Mouse (Mus musculus) layer of hippocampus, postnatal 25 days (tissue): Measurements from ENCODE around the gene Dkk1. TPM values are rescaled to one million over a fixed set of nuclear protein-coding genes. Genes with fewer than 3 reads are reported as not detected.
"Not testable (repeated sequence)": the region's sequence is repeated elsewhere in the genome, so short reads cannot be mapped to it uniquely, and the experiment has no call there.

ENCODE experiments used
- DNase-seq, 2 experiments: peaks; one replicate each; pipeline ENCODE4 v3.0.0; 2022; ENCODE audit warnings: mixed read lengths in 2 of 2, low spot score in 1 of 2; ENCODE audit errors: extremely low spot score in 1 of 2
- total RNA-seq, 2 experiments: library from RNA; stranded (reverse); gene quantifications; 2 replicates each; pipeline ENCODE4 v1.2.3; 2021

Gene Dkk1
- not detected for total RNA-seq

- DNase-seq = no peak
Observed at GRCm38 (mm10) chr19:30549044-30549853, at the start of gene Dkk1. Dkk1 (minus strand) TSS chr19:30549665.

GRCm38 (mm10) chr19:30586366-30586765, 36.9 kb upstream of the Dkk1 start:
- DNase-seq = no peak

- DNase-seq = no peak
Observed at GRCm38 (mm10) chr19:30564516-30564915, 15.1 kb upstream of the Dkk1 start.

- no peak for DNase-seq
Observed at GRCm38 (mm10) chr19:30563876-30564275, 14.4 kb upstream of the Dkk1 start.

- DNase-seq = no peak
Observed at GRCm38 (mm10) chr19:30558024-30558423, 8.6 kb upstream of the Dkk1 start.

- peak; percentile 71 to 94 for DNase-seq
Observed at GRCm38 (mm10) chr19:30554467-30554881, 5.0 kb upstream of the Dkk1 start.

GRCm38 (mm10) chr19:30553740-30554139, 4.3 kb upstream of the Dkk1 start:
- DNase-seq = no peak

- no peak for DNase-seq
Observed at GRCm38 (mm10) chr19:30552260-30552659, 2.8 kb upstream of the Dkk1 start.

- DNase-seq = no peak
Observed at GRCm38 (mm10) chr19:30549854-30550647, 586 bp upstream of the Dkk1 start.

GRCm38 (mm10) chr19:30548411-30549043, 938 bp downstream of the Dkk1 start:
- DNase-seq = no peak

GRCm38 (mm10) chr19:30539365-30539941, 10.0 kb downstream of the Dkk1 start:
- DNase-seq = not testable (repeated sequence)

GRCm38 (mm10) chr19:30516771-30517170, 32.7 kb downstream of the Dkk1 start:
- no peak for DNase-seq

GRCm38 (mm10) chr19:30510481-30510880, 39.0 kb downstream of the Dkk1 start:
- DNase-seq = no peak

- DNase-seq = no peak
Observed at GRCm38 (mm10) chr19:30505497-30505896, 44.0 kb downstream of the Dkk1 start.
